8 mouse cellular contexts compared by ENCODE assay signal in the genomic region with DNA sequence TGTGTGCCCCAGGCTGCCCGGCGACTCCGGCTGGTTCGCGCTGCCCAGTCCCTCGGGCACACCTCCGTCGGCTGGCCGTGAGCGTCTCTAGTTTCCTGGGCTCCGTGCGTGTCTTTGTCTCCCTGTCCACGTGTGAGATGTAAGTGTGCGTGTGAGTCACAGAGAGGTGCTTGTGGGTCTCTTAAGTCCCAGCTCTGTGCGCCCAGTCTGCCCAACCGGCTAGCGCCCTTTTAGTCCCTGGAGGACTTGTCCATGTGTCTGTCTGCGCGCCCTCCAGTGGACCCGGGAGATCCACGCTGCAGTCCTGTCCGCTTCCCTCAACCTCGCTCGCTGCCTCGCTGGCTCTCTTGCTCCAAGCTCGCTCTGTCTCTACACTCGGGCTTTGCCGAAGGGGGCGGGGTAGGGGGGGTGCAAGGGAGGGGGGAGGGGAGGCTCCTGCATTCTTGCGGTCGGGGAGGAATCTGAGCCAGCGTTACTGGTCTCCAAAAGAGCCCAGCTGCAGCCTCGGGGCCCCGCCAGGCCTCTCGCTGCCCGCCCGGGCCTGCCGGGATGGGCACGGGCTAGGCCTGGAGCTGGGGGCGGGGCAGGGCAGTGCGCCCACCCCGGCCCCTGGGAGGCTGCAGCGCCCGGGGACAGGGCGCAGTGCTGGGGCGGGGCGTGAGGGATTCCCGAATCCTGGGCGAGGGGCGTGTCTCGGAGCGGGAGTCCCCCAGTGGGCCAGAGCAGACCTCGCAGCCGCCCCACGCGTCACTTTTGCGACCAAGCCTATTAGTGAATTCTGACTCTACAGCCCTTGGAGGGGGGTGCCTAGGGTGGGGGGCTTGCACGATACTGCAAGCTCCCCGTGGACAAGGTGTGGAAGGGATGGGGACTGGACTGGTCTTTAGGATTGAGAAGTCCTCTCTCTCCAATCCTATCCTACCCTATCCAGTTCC. TPM values are rescaled to one million over a fixed set of nuclear protein-coding genes. Genes with fewer than 3 reads are reported as not detected.
DNase-seq lines count a peak whose midpoint lies in the region; ATAC-seq and TF ChIP-seq lines count a peak whose summit lies in the region.

No protein-coding gene starts in this region.

- intact Hi-C loops in gastrocnemius, adult 2 months (cut with DNase I): loop anchor here (1.0 kb wide), 1 partner anchor 15 kb away; no protein-coding TSS in a partner anchor

- peak; percentile 84 for DNase-seq in ovary, postnatal 36 days (ENCODE audit: low spot score)
- no peak for DNase-seq in ovary, postnatal 10 days (ENCODE audit: low spot score)
- DNase-seq in cerebellum, adult 9-11 months: peak; percentile 75
- peak; percentile 88 for DNase-seq in gastrocnemius, adult 2 months
- peak; percentile 65 for DNase-seq in induced T-regulatory cell, adult 2 months (ENCODE audit: low read depth)
- DNase-seq in liver, embryonic 11.5 days (ENCODE audit: low spot score): no peak
- peak; percentile 68 for DNase-seq in thymus, postnatal 4 days

- TF ChIP-seq CTCF in gastrocnemius, adult 2 months (IDR thresholded peaks at IDR 0.05): peak; percentile 59

- peak overlapping the region; percentile 97 for H3K27ac ChIP-seq in gastrocnemius, adult 2 months
- peak overlapping the region; percentile 85 for H3K27ac ChIP-seq in liver, embryonic 11.5 days (ENCODE audit: low read depth, low read length)

- peak overlapping the region; percentile 67 for H3K4me3 ChIP-seq in gastrocnemius, adult 2 months
- H3K4me3 ChIP-seq in liver, embryonic 11.5 days (ENCODE audit: low read depth, low read length): peak overlapping the region; percentile 44

- H3K4me2 ChIP-seq in liver, embryonic 11.5 days: peak overlapping the region; percentile 89

- H3K9me3 ChIP-seq in liver, embryonic 11.5 days (ENCODE audit: control insufficient read depth, low read length): no peaks in the 10 kb centered on the region

- no peaks in the 10 kb centered on the region for H3K36me3 ChIP-seq in liver, embryonic 11.5 days (ENCODE audit: control insufficient read depth, insufficient read depth, low read length)

- 2% methylated on average over 59 of the region's 59 CpGs for WGBS in liver, embryonic 11.5 days

- ATAC-seq in liver, embryonic 11.5 days (replicated peaks; ENCODE audit: low FRiP score): peak; percentile 54
- ATAC-seq in monocyte, adult 5-6 weeks (replicated peaks; ENCODE audit: insufficient number of reproducible peaks, low FRiP score, low TSS enrichment, poor library complexity, severe bottlenecking): 0 out of 2 replicates have a peak, but pooled peaks have one; percentile 42

- peaks cover 64% of the 10 kb centered on the region for H3K4me1 ChIP-seq in liver, embryonic 11.5 days (replicated peaks; ENCODE audit: control insufficient read depth, insufficient read depth, low read length)

- peaks cover 10% of the 10 kb centered on the region; the same call in 1 of the 2 replicates for H3K27me3 ChIP-seq in liver, embryonic 11.5 days (replicated peaks; ENCODE audit: control insufficient read depth, insufficient read depth, low read length)

- peak overlapping the region; percentile 63 for H3K9ac ChIP-seq in liver, embryonic 11.5 days (ENCODE audit: low read depth, low read length)

RNA-seq across cellular contexts. Expression of a gene that starts 16.1 kb away (rescaled TPM):
- 10 to 100 TPM; 38.3 to 43.6 TPM for total RNA-seq in gastrocnemius, adult 2 months (2021)
- 4.1 and 5.0 TPM in 2 replicates for polyA plus RNA-seq in liver, embryonic 11.5 days (2014; fragmentation: Nextera tagmentation; extraction: Ambion mirVana)
- 2.8 to 14.1 TPM (median 2.8 TPM) in 3 replicates for total RNA-seq in monocyte, adult 5-6 weeks (2017)

RNA-seq across cellular contexts. Expression of a gene that starts 43.9 kb away (rescaled TPM):
- total RNA-seq in gastrocnemius, adult 2 months (2021): under 1 TPM; 0.22 to 0.23 TPM
- not detected in 2 replicates for polyA plus RNA-seq in liver, embryonic 11.5 days (2014; fragmentation: Nextera tagmentation; extraction: Ambion mirVana)
- total RNA-seq in monocyte, adult 5-6 weeks (2017): not detected in 3 replicates

RNA-seq across cellular contexts. Expression of a gene that starts 57.8 kb away (rescaled TPM):
- not detected for total RNA-seq in gastrocnemius, adult 2 months (2021)
- not detected in 2 replicates for polyA plus RNA-seq in liver, embryonic 11.5 days (2014; fragmentation: Nextera tagmentation; extraction: Ambion mirVana)
- not detected in 3 replicates for total RNA-seq in monocyte, adult 5-6 weeks (2017)

Comparison
In these comparisons a context has a peak if more than half of its experiments do, and no peak if none do; other contexts are left out.
1. DNase-seq: peak in ovary, postnatal 36 days (single experiment), cerebellum, adult 9-11 months (single experiment), gastrocnemius, adult 2 months (single experiment), induced T-regulatory cell, adult 2 months (single experiment) and thymus, postnatal 4 days (single experiment); none in ovary, postnatal 10 days (single experiment) and liver, embryonic 11.5 days (single experiment).